ENCODE assay signal across 7 mouse cellular contexts in genomic region chr3:6957681-6958080, GRCm38 (mm10).
"Had no signal": no experiment of that assay in that cellular context is flagged by ENCODE, and none has a peak within 500 bp of the region (broad histone marks: within the 10 kb centered on the region; RNA-seq: fewer than 3 reads in every experiment).

No protein-coding gene starts in this region.

- DNase-seq: lung, adult 2 months; lung, postnatal 14 days; lung, postnatal 36 days; right cerebral cortex, postnatal 14 days; thymus, adult 2 months; thymus, postnatal 25 days; thymus, postnatal 4 days had no signal
